Comparison of ENCODE assay signal across 29 mouse cellular contexts in genomic region chr14:34275225-34275624, GRCm38 (mm10). TPM values are rescaled to one million over a fixed set of nuclear protein-coding genes. Genes with fewer than 3 reads are reported as not detected.
DNase-seq lines count a peak whose midpoint lies in the region; ATAC-seq and TF ChIP-seq lines count a peak whose summit lies in the region.
"Had no signal": no experiment of that assay in that cellular context is flagged by ENCODE, and none has a peak within 500 bp of the region (broad histone marks: within the 10 kb centered on the region; RNA-seq: fewer than 3 reads in every experiment).

No protein-coding gene starts in this region.

- peak; percentile 23 for DNase-seq in kidney, adult 11 months
- DNase-seq in kidney, postnatal 10 days, result no peak
- DNase-seq in liver, adult 2 months (ENCODE audit: extremely low read depth, low read depth, low spot score), result peak; percentile 99
- DNase-seq in liver, result no peak
- peak in 1 of 3 experiments; percentile 23 for DNase-seq in liver, embryonic 14.5 days (ENCODE audit: low read depth in 3 of 3, low spot score in 3 of 3)
- no peak for DNase-seq in urinary bladder, postnatal 36 days (ENCODE audit: low spot score in 2 of 2)
- DNase-seq: adrenal gland, adult 8-10 months; cerebellum, adult 2 months; cerebellum, postnatal 14 days; forebrain, postnatal 0 days; gastrocnemius, postnatal 10 days; layer of hippocampus, postnatal 36 days; lung, adult 2 months; lung, postnatal 10 days; midbrain, embryonic 14.5 days; retina, postnatal 1 day; right cerebral cortex, postnatal 14 days had no signal

- peaks cover 23% of the 10 kb centered on the region; the same call in 1 of the 2 replicates for H3K79me2 ChIP-seq in liver, adult 2 months (ENCODE audit: control insufficient read depth, insufficient read depth, low read length)

- H3K9ac ChIP-seq in liver, adult 2 months (ENCODE audit: low read depth, low read length), result 0 out of 2 replicates have a peak overlapping the region, but pooled peaks have one; percentile 61
- H3K9ac ChIP-seq in liver, embryonic 14.5 days (replicated peaks), result no peak overlapping the region
- H3K9ac ChIP-seq in stomach, embryonic 15.5 days, result no peak overlapping the region
- no peak overlapping the region for H3K9ac ChIP-seq in heart, embryonic 11.5 days (ENCODE audit: low read depth, low read length)
- H3K9ac ChIP-seq: forebrain, embryonic 12.5 days; forebrain, postnatal 0 days; heart, embryonic 15.5 days; limb, embryonic 12.5 days; neural tube, embryonic 15.5 days had no signal

- TF ChIP-seq POLR2A in liver, adult 2 months (IDR thresholded peaks at IDR 0.05; ENCODE audit: extremely low read depth, insufficient read depth, low read length), result no peak

- no peaks in the 10 kb centered on the region for H3K9me3 ChIP-seq in liver, embryonic 14.5 days (ENCODE audit: control insufficient read depth, low read length)
- H3K9me3 ChIP-seq in stomach, embryonic 15.5 days, result no peaks in the 10 kb centered on the region
- H3K9me3 ChIP-seq in heart, embryonic 11.5 days (replicated peaks; ENCODE audit: control insufficient read depth, low read length), result no peaks in the 10 kb centered on the region
- H3K9me3 ChIP-seq: forebrain, embryonic 12.5 days; heart, embryonic 15.5 days; limb, embryonic 12.5 days; neural tube, embryonic 15.5 days had no signal

- TF ChIP-seq EP300 in liver, embryonic 14.5 days (IDR thresholded peaks at IDR 0.05; ENCODE audit: low read depth), result no peak

- ATAC-seq in liver, embryonic 14.5 days (ENCODE audit: insufficient read depth), result peak; percentile 66; the same call in 1 of the 2 replicates
- ATAC-seq in stomach, embryonic 15.5 days (ENCODE audit: insufficient read depth, low FRiP score, low read depth), result peak; percentile 68; the same call in 1 of the 2 replicates
- ATAC-seq in heart, embryonic 11.5 days (replicated peaks; ENCODE audit: insufficient number of reproducible peaks, low FRiP score, low TSS enrichment), result no peak
- ATAC-seq: forebrain, postnatal 0 days; hindbrain, embryonic 16.5 days had no signal

- H3K4me2 ChIP-seq in liver, embryonic 14.5 days (ENCODE audit: low read depth), result no peak overlapping the region; the same call in 1 of the 2 replicates
- no peak overlapping the region for H3K4me2 ChIP-seq in stomach, embryonic 15.5 days
- H3K4me2 ChIP-seq in heart, embryonic 11.5 days, result no peak overlapping the region
- H3K4me2 ChIP-seq: forebrain, embryonic 12.5 days; heart, embryonic 15.5 days; limb, embryonic 12.5 days; neural tube, embryonic 15.5 days had no signal

- 30% methylated on average over 4 of the region's 4 CpGs for WGBS in liver, adult 2 months
- 64% methylated on average over 4 of the region's 4 CpGs for WGBS in liver, embryonic 14.5 days (ENCODE audit: insufficient replicate concordance)
- WGBS in stomach, embryonic 15.5 days, result 55% methylated on average over 4 of the region's 4 CpGs
- 80% methylated on average over 4 of the region's 4 CpGs for whole genome bisulfite sequencing in heart, embryonic 11.5 days (ENCODE audit: insufficient replicate concordance)

- peak overlapping the region; percentile 31; the same call in 1 of the 2 replicates for H3K4me3 ChIP-seq in liver, adult 2 months (ENCODE audit: insufficient read depth, low read depth, low read length)
- H3K4me3 ChIP-seq in liver, embryonic 14.5 days (ENCODE audit: insufficient read depth in 1 of 2, low read depth in 2 of 2, low read length in 2 of 2), result no peak overlapping the region
- no peak overlapping the region for H3K4me3 ChIP-seq in stomach, embryonic 15.5 days (replicated peaks)
- H3K4me3 ChIP-seq in heart, embryonic 11.5 days (ENCODE audit: low read depth, low read length), result no peak overlapping the region
- H3K4me3 ChIP-seq: erythroblast, embryonic 14.5 days; forebrain, embryonic 12.5 days; heart, embryonic 15.5 days; limb, embryonic 12.5 days; neural tube, embryonic 15.5 days had no signal

- H3K27me3 ChIP-seq in liver, adult 2 months (ENCODE audit: control insufficient read depth, insufficient read depth, low read length), result no peaks in the 10 kb centered on the region
- H3K27me3 ChIP-seq in liver, embryonic 14.5 days (ENCODE audit: control insufficient read depth, insufficient read depth, low read length), result no peaks in the 10 kb centered on the region
- no peaks in the 10 kb centered on the region for H3K27me3 ChIP-seq in stomach, embryonic 15.5 days (replicated peaks)
- no peaks in the 10 kb centered on the region for H3K27me3 ChIP-seq in heart, embryonic 11.5 days (ENCODE audit: control insufficient read depth, insufficient read depth, low read length)
- H3K27me3 ChIP-seq: CH12.LX; forebrain, embryonic 12.5 days; heart, embryonic 15.5 days; limb, embryonic 12.5 days; neural tube, embryonic 15.5 days had no signal

- TF ChIP-seq CTCF in liver, adult 2 months (IDR thresholded peaks at IDR 0.05; ENCODE audit: low read depth, low read length), result no peak
- TF ChIP-seq CTCF in liver, embryonic 14.5 days (IDR thresholded peaks at IDR 0.05; ENCODE audit: low read depth), result no peak

- peak overlapping the region; percentile 92 for H3K27ac ChIP-seq in liver, adult 2 months (replicated peaks; ENCODE audit: insufficient read depth, low read depth, low read length)
- H3K27ac ChIP-seq in liver, embryonic 14.5 days, result no peak overlapping the region
- no peak overlapping the region for H3K27ac ChIP-seq in stomach, embryonic 15.5 days
- H3K27ac ChIP-seq in heart, embryonic 11.5 days (ENCODE audit: low read depth, low read length), result no peak overlapping the region
- H3K27ac ChIP-seq: forebrain, embryonic 12.5 days; heart, embryonic 15.5 days; limb, embryonic 12.5 days; macrophage; neural tube, embryonic 15.5 days had no signal

- no peaks in the 10 kb centered on the region for H3K36me3 ChIP-seq in liver, adult 2 months (ENCODE audit: control insufficient read depth, insufficient read depth, low read length)
- H3K36me3 ChIP-seq in liver, embryonic 14.5 days (replicated peaks; ENCODE audit: control insufficient read depth, insufficient read depth, low read depth), result no peaks in the 10 kb centered on the region
- H3K36me3 ChIP-seq in stomach, embryonic 15.5 days, result no peaks in the 10 kb centered on the region
- no peaks in the 10 kb centered on the region for H3K36me3 ChIP-seq in heart, embryonic 11.5 days (ENCODE audit: control insufficient read depth, insufficient read depth, low read length)
- H3K36me3 ChIP-seq: forebrain, embryonic 12.5 days; heart, embryonic 15.5 days; limb, embryonic 12.5 days; neural tube, embryonic 15.5 days had no signal

- peaks cover 18% of the 10 kb centered on the region for H3K4me1 ChIP-seq in liver, adult 2 months (ENCODE audit: control insufficient read depth, insufficient read depth, low read length)
- H3K4me1 ChIP-seq in liver, embryonic 14.5 days (replicated peaks; ENCODE audit: control insufficient read depth in 2 of 2, insufficient read depth in 2 of 2, low read length in 1 of 2), result no peaks in the 10 kb centered on the region; a peak in 1 of 4 replicates
- H3K4me1 ChIP-seq in stomach, embryonic 15.5 days, result no peaks in the 10 kb centered on the region
- no peaks in the 10 kb centered on the region for H3K4me1 ChIP-seq in heart, embryonic 11.5 days (ENCODE audit: control insufficient read depth, insufficient read depth, low read length)
- H3K4me1 ChIP-seq: forebrain, embryonic 12.5 days; heart, embryonic 15.5 days; limb, embryonic 12.5 days; neural tube, embryonic 15.5 days had no signal

RNA-seq across cellular contexts. Expression of gene Shld2, which starts 35.1 kb away (rescaled TPM):
- total RNA-seq in liver, adult 2 months (2014; rRNA removed), result 25.4 and 36.4 TPM in 2 replicates
- 9.2 and 12.2 TPM in 2 replicates for polyA plus RNA-seq in liver, adult 2 months (2012; rRNA removed)
- polyA plus RNA-seq in liver, embryonic 14.5 days (2012; rRNA removed), result 2.0 and 3.0 TPM in 2 replicates
- 4.8 and 5.6 TPM in 2 replicates for polyA plus RNA-seq in liver, embryonic 14.5 days (2014; fragmentation: Nextera tagmentation; extraction: Ambion mirVana)
- polyA plus RNA-seq in stomach, embryonic 15.5 days (2015; fragmentation: Nextera tagmentation; extraction: Ambion mirVana), result 7.7 and 9.6 TPM in 2 replicates
- 6.2 and 6.9 TPM in 2 replicates for polyA plus RNA-seq in heart, embryonic 11.5 days (2014; fragmentation: Nextera tagmentation; extraction: Ambion mirVana)

RNA-seq across cellular contexts. Expression of gene Glud1, which starts 35.3 kb away (rescaled TPM):
- total RNA-seq in liver, adult 2 months (2014; rRNA removed), result 691 and 755 TPM in 2 replicates
- polyA plus RNA-seq in liver, adult 2 months (2012; rRNA removed), result 633 and 710 TPM in 2 replicates
- 140 and 186 TPM in 2 replicates for polyA plus RNA-seq in liver, embryonic 14.5 days (2012; rRNA removed)
- polyA plus RNA-seq in liver, embryonic 14.5 days (2014; fragmentation: Nextera tagmentation; extraction: Ambion mirVana), result 145 and 151 TPM in 2 replicates
- polyA plus RNA-seq in stomach, embryonic 15.5 days (2015; fragmentation: Nextera tagmentation; extraction: Ambion mirVana), result 83.1 and 86.0 TPM in 2 replicates
- polyA plus RNA-seq in heart, embryonic 11.5 days (2014; fragmentation: Nextera tagmentation; extraction: Ambion mirVana), result 64.4 and 67.3 TPM in 2 replicates

RNA-seq across cellular contexts. Expression of gene Syt15, which starts 55.8 kb away (rescaled TPM):
- 0.07 and 0.09 TPM in 2 replicates for total RNA-seq in liver, adult 2 months (2014; rRNA removed)
- 0.12 and 0.22 TPM in 2 replicates for polyA plus RNA-seq in liver, adult 2 months (2012; rRNA removed)
- 0.64 and 0.74 TPM in 2 replicates for polyA plus RNA-seq in liver, embryonic 14.5 days (2012; rRNA removed)
- 0.13 and 0.30 TPM in 2 replicates for polyA plus RNA-seq in liver, embryonic 14.5 days (2014; fragmentation: Nextera tagmentation; extraction: Ambion mirVana)
- 0.92 and 0.93 TPM in 2 replicates for polyA plus RNA-seq in stomach, embryonic 15.5 days (2015; fragmentation: Nextera tagmentation; extraction: Ambion mirVana)
- polyA plus RNA-seq in heart, embryonic 11.5 days (2014; fragmentation: Nextera tagmentation; extraction: Ambion mirVana), result 0.16 TPM in 1 of 2 replicates, not detected in the other
- total RNA-seq: CH12.LX; ES-E14; megakaryocyte-erythroid progenitor cell, adult 5-6 weeks had no signal
- polyA plus RNA-seq: erythroblast, embryonic 14.5 days; macrophage had no signal

Comparison
In these comparisons a context has a peak if more than half of its experiments do, and no peak if none do; other contexts are left out.
1. DNase-seq: peak in kidney, adult 11 months (single experiment) and liver, adult 2 months (single experiment); none in kidney, postnatal 10 days (single experiment), liver (single experiment) and urinary bladder, postnatal 36 days (0 of 2).